Mouse (Mus musculus): Measurements from ENCODE around the gene Ttyh3. TPM values are rescaled to one million over a fixed set of nuclear protein-coding genes. Genes with fewer than 3 reads are reported as not detected.

Ttyh3 gene
- polyA plus RNA-seq (2015; fragmentation: Nextera tagmentation; extraction: Ambion mirVana): 56.0 and 61.5 TPM in 2 replicates

- peak within 1 kb of the TSS; percentile 98 for H3K4me2 ChIP-seq (ENCODE audit: low read length)
- no peaks in the 10 kb centered on the region for H3K9me3 ChIP-seq (replicated peaks; ENCODE audit: control insufficient read depth, low read length, poor library complexity, severe bottlenecking)
- peak within 1 kb of the TSS; percentile 90 for H3K4me3 ChIP-seq (ENCODE audit: low read depth, low read length)
- under 1% methylated on average over 48 of the region's 62 CpGs for WGBS
- no peaks in the 10 kb centered on the region for H3K36me3 ChIP-seq (ENCODE audit: control insufficient read depth, insufficient read depth, low read length)
- peak within 1 kb of the TSS; percentile 100 for H3K9ac ChIP-seq (ENCODE audit: low read depth, low read length)
- H3K27me3 ChIP-seq (ENCODE audit: control insufficient read depth, insufficient read depth, low read depth, low read length): no peaks in the 10 kb centered on the region
- peaks cover 39% of the 10 kb centered on the region for H3K4me1 ChIP-seq (ENCODE audit: control insufficient read depth, insufficient read depth, low read length)
- no peak; the same call in 1 of the 2 replicates for ATAC-seq
- peak within 1 kb of the TSS; percentile 95 for H3K27ac ChIP-seq (ENCODE audit: low read length)
Observed at GRCm38 (mm10) chr5:140648519-140649100, at the start of gene Ttyh3. Gene Ttyh3 (minus strand): TSS chr5:140649031.

DNA sequence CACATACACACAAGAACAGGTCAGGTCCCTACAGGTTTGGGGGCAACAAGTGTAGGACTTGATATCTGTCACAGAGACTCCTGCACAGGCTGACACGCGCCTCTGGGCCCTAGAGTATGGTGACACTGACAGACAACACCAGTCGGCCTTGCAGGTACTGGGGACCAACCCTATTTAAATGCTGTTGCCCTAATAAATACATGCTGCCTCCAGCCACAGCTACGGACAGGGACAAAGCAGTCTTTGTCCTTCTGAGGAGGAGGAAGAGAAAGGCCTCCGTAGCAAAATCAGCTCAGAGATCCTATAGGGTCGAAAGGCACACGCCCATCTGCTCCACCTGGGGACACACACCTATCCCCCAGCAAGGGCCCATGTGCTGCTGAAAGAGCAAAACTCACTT, 47.2 kb upstream of the Ttyh3 start:
- H3K9me3 ChIP-seq (replicated peaks; ENCODE audit: control insufficient read depth, low read length, poor library complexity, severe bottlenecking): no peaks in the 10 kb centered on the region
- H3K27ac ChIP-seq (ENCODE audit: low read length): no peak overlapping the region
- no peak overlapping the region for H3K4me2 ChIP-seq (ENCODE audit: low read length)
- H3K9ac ChIP-seq (ENCODE audit: low read depth, low read length): no peak overlapping the region
- H3K36me3 ChIP-seq (ENCODE audit: control insufficient read depth, insufficient read depth, low read length): peaks cover 23% of the 10 kb centered on the region
- H3K4me1 ChIP-seq (ENCODE audit: control insufficient read depth, insufficient read depth, low read length): peaks cover 5% of the 10 kb centered on the region
- no peak for ATAC-seq
- 86% methylated on average over 7 of the region's 7 CpGs for WGBS
- H3K27me3 ChIP-seq (ENCODE audit: control insufficient read depth, insufficient read depth, low read depth, low read length): no peaks in the 10 kb centered on the region
- no peak overlapping the region for H3K4me3 ChIP-seq (ENCODE audit: low read depth, low read length)

GRCm38 (mm10) chr5:140688434-140688833, 39.6 kb upstream of the Ttyh3 start:
- Histone ChIP-seq H3K27ac (ENCODE audit: low read length) (no peak overlapping the region), H3K9ac (ENCODE audit: low read depth, low read length) (no peak overlapping the region), H3K4me3 (ENCODE audit: low read depth, low read length) (no peak overlapping the region), H3K9me3 (replicated peaks; ENCODE audit: control insufficient read depth, low read length, poor library complexity, severe bottlenecking) (no peaks in the 10 kb centered on the region), H3K4me1 (ENCODE audit: control insufficient read depth, insufficient read depth, low read length) (no peaks in the 10 kb centered on the region), H3K27me3 (ENCODE audit: control insufficient read depth, insufficient read depth, low read depth, low read length) (no peaks in the 10 kb centered on the region), H3K36me3 (ENCODE audit: control insufficient read depth, insufficient read depth, low read length) (peaks cover 32% of the 10 kb centered on the region), H3K4me2 (ENCODE audit: low read length) (no peak overlapping the region)
- WGBS: 79% methylated on average over 3 of the region's 3 CpGs
- no peak for ATAC-seq

DNA sequence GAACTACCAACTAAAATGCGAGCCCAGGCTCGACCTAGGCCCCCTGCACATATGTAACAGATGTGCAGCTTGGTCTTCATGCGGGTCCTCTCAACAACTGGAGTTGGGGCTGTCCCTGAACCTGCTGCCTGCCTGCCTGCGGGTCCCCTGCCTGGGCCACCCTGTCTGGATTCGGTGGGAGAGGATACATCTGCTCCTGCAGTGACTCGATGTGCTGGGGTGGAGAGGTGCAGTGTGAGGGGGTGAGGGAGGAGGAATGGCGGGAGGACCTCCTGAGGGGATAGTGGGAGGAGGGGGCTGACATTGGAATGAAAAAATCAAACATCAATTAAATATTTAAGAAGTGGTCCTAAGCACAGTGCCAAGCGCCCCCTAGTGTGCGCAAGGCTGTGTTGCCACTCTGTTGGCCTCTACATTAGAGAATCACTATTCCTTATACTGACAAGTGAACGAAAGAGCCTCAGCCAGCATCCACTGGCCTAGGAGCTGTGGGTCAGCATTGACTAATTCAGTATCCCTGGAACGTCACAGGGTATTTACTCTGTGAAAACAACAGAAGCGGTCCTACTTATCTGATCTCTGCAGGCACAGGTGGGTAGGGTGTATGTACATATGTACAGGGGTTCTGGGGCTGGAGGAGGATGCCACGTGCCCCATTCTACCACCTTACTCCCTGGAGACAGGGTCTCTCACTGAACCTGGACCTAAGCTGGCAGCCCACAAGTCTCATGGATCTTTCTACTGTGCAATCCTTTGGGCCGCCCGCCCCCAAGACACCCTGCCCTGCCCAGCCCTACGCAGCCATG, 35.7 kb upstream of the Ttyh3 start:
- ATAC-seq: peak; percentile 57; the same call in 1 of the 2 replicates
- no peak overlapping the region for H3K4me2 ChIP-seq (ENCODE audit: low read length)
- no peaks in the 10 kb centered on the region for H3K27me3 ChIP-seq (ENCODE audit: control insufficient read depth, insufficient read depth, low read depth, low read length)
- H3K4me3 ChIP-seq (ENCODE audit: low read depth, low read length): no peak overlapping the region
- 58% methylated on average over 16 of the region's 16 CpGs for WGBS
- no peak overlapping the region for H3K9ac ChIP-seq (ENCODE audit: low read depth, low read length)
- no peaks in the 10 kb centered on the region for H3K9me3 ChIP-seq (replicated peaks; ENCODE audit: control insufficient read depth, low read length, poor library complexity, severe bottlenecking)
- H3K27ac ChIP-seq (ENCODE audit: low read length): no peak overlapping the region
- H3K36me3 ChIP-seq (ENCODE audit: control insufficient read depth, insufficient read depth, low read length): peaks cover 24% of the 10 kb centered on the region
- no peaks in the 10 kb centered on the region for H3K4me1 ChIP-seq (ENCODE audit: control insufficient read depth, insufficient read depth, low read length)

DNA sequence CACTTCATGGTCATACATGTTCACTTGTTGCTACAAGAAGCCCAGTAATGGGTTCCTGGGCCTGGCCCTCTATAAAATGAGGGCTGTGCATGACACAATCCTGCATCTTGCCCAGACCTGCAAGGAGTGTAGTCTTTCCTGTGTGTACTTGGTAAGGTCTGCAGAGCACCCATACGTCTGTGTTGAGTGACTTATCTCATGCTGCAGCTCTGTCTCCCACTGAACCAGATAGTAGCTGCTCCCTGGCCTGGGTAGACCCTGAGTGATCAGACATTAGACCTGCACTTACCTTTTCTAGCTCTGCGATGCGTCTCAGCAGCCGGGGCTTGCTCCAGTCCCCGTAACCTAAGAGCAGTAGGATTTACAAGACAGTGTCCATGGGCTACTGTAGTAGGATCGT, 33.3 kb upstream of the Ttyh3 start:
- 97% methylated on average over 6 of the region's 6 CpGs for WGBS
- H3K4me3 ChIP-seq (ENCODE audit: low read depth, low read length): no peak overlapping the region
- no peak for ATAC-seq
- H3K9ac ChIP-seq (ENCODE audit: low read depth, low read length): no peak overlapping the region
- no peak overlapping the region for H3K27ac ChIP-seq (ENCODE audit: low read length)
- no peaks in the 10 kb centered on the region for H3K9me3 ChIP-seq (replicated peaks; ENCODE audit: control insufficient read depth, low read length, poor library complexity, severe bottlenecking)
- H3K36me3 ChIP-seq (ENCODE audit: control insufficient read depth, insufficient read depth, low read length): peaks cover 19% of the 10 kb centered on the region
- no peaks in the 10 kb centered on the region for H3K27me3 ChIP-seq (ENCODE audit: control insufficient read depth, insufficient read depth, low read depth, low read length)
- H3K4me2 ChIP-seq (ENCODE audit: low read length): no peak overlapping the region
- H3K4me1 ChIP-seq (ENCODE audit: control insufficient read depth, insufficient read depth, low read length): no peaks in the 10 kb centered on the region

DNA sequence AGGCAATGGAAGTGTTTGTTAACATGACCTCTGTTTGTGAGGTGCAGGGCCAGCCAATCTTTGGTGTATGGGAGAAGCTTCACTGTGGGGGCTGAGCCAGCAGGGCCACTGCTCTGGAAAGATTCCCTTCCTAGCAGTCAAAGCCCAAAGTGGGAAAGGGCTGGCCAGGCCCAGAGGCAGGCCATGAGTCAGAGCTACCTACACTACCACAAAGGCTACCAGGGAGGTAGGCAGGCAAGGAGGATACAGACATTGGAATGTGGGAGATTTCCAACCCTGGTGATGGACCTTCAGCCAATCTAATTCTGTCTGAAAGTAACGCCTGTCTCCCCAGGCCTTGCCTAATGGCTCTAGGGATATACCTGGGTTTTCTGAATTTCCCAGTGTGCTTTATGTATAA, 32.1 kb upstream of the Ttyh3 start:
- no peak for ATAC-seq
- Histone ChIP-seq H3K4me1 (ENCODE audit: control insufficient read depth, insufficient read depth, low read length) (no peaks in the 10 kb centered on the region), H3K4me2 (ENCODE audit: low read length) (no peak overlapping the region), H3K27me3 (ENCODE audit: control insufficient read depth, insufficient read depth, low read depth, low read length) (no peaks in the 10 kb centered on the region), H3K9ac (ENCODE audit: low read depth, low read length) (no peak overlapping the region), H3K4me3 (ENCODE audit: low read depth, low read length) (no peak overlapping the region), H3K27ac (ENCODE audit: low read length) (no peak overlapping the region), H3K9me3 (replicated peaks; ENCODE audit: control insufficient read depth, low read length, poor library complexity, severe bottlenecking) (no peaks in the 10 kb centered on the region), H3K36me3 (ENCODE audit: control insufficient read depth, insufficient read depth, low read length) (peaks cover 19% of the 10 kb centered on the region)
- WGBS: 94% methylated on average over 1 of the region's 1 CpGs

- Histone ChIP-seq H3K4me3 (ENCODE audit: low read depth, low read length) (no peak overlapping the region), H3K4me1 (ENCODE audit: control insufficient read depth, insufficient read depth, low read length) (no peaks in the 10 kb centered on the region), H3K9me3 (replicated peaks; ENCODE audit: control insufficient read depth, low read length, poor library complexity, severe bottlenecking) (no peaks in the 10 kb centered on the region), H3K27me3 (ENCODE audit: control insufficient read depth, insufficient read depth, low read depth, low read length) (no peaks in the 10 kb centered on the region), H3K36me3 (ENCODE audit: control insufficient read depth, insufficient read depth, low read length) (peaks cover 20% of the 10 kb centered on the region), H3K4me2 (ENCODE audit: low read length) (no peak overlapping the region), H3K27ac (ENCODE audit: low read length) (no peak overlapping the region), H3K9ac (ENCODE audit: low read depth, low read length) (no peak overlapping the region)
- WGBS: 87% methylated on average over 6 of the region's 6 CpGs
- no peak for ATAC-seq
Observed at GRCm38 (mm10) chr5:140680051-140680450, 31.2 kb upstream of the Ttyh3 start.

- Histone ChIP-seq H3K4me3 (ENCODE audit: low read depth, low read length) (no peak overlapping the region), H3K27ac (ENCODE audit: low read length) (no peak overlapping the region), H3K27me3 (ENCODE audit: control insufficient read depth, insufficient read depth, low read depth, low read length) (no peaks in the 10 kb centered on the region), H3K36me3 (ENCODE audit: control insufficient read depth, insufficient read depth, low read length) (peaks cover 18% of the 10 kb centered on the region), H3K4me2 (ENCODE audit: low read length) (no peak overlapping the region), H3K9me3 (replicated peaks; ENCODE audit: control insufficient read depth, low read length, poor library complexity, severe bottlenecking) (no peaks in the 10 kb centered on the region), H3K4me1 (ENCODE audit: control insufficient read depth, insufficient read depth, low read length) (no peaks in the 10 kb centered on the region), H3K9ac (ENCODE audit: low read depth, low read length) (no peak overlapping the region)
- WGBS: 91% methylated on average over 6 of the region's 6 CpGs
- no peak for ATAC-seq
Observed at GRCm38 (mm10) chr5:140677137-140677536, 28.3 kb upstream of the Ttyh3 start.

DNA sequence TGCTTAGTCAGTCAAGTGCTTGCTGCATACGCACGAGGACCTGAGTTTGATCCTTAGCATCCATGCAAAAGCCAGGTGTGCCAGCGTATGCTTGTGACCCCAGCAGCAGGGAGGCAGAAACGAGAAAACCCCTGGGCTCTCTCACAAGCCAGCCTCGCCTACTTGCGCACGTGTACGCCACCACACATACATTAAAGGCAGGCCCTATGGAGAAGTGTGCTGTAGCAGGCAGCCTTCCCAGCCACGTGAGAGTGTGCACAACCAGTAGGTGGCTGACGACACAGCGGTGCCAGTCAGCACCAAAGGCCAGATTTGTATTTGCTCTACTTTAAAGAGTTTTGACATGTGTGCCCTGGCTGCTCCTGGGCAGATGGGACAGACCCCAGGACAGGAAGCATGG, 26.8 kb upstream of the Ttyh3 start:
- Histone ChIP-seq H3K27me3 (ENCODE audit: control insufficient read depth, insufficient read depth, low read depth, low read length) (no peaks in the 10 kb centered on the region), H3K4me2 (ENCODE audit: low read length) (no peak overlapping the region), H3K4me1 (ENCODE audit: control insufficient read depth, insufficient read depth, low read length) (no peaks in the 10 kb centered on the region), H3K9ac (ENCODE audit: low read depth, low read length) (no peak overlapping the region), H3K9me3 (replicated peaks; ENCODE audit: control insufficient read depth, low read length, poor library complexity, severe bottlenecking) (no peaks in the 10 kb centered on the region), H3K36me3 (ENCODE audit: control insufficient read depth, insufficient read depth, low read length) (peaks cover 20% of the 10 kb centered on the region), H3K27ac (ENCODE audit: low read length) (no peak overlapping the region; the same call in 1 of the 2 replicates), H3K4me3 (ENCODE audit: low read depth, low read length) (no peak overlapping the region)
- 79% methylated on average over 11 of the region's 11 CpGs for WGBS
- ATAC-seq: no peak
